Mouse (Mus musculus) heart, postnatal 14 days (tissue): ENCODE results near the gene Efcab12. TPM values are rescaled to one million over a fixed set of nuclear protein-coding genes. Genes with fewer than 3 reads are reported as not detected.
"Not testable (repeated sequence)": the region's sequence is repeated elsewhere in the genome, so short reads cannot be mapped to it uniquely, and the experiment has no call there.

Experiments used
- DNase-seq, 2 experiments: peaks; one replicate each; pipeline ENCODE4 v3.0.0; 2021 to 2022
- intact Hi-C: fragments of 180-260 bp; cut with DNase I; formaldehyde crosslinking; loops from one replicate; pipeline ENCODE4 v1.15.1; 2025
- long read RNA-seq, 2 experiments: library from polyadenylated mRNA; stranded (forward); transcript quantifications; one replicate each; pipeline ENCODE4 v2.0.0; 2021
- total RNA-seq, 2 experiments: library from RNA; stranded (reverse); gene quantifications; 2 replicates each; pipeline ENCODE4 v1.2.3; 2021

The Efcab12 gene
- total RNA-seq = under 1 TPM; 0.56 to 0.76 TPM
- long read RNA-seq, experiment 1 = 0 reads
- long read RNA-seq, experiment 2 = 0 reads

DNA sequence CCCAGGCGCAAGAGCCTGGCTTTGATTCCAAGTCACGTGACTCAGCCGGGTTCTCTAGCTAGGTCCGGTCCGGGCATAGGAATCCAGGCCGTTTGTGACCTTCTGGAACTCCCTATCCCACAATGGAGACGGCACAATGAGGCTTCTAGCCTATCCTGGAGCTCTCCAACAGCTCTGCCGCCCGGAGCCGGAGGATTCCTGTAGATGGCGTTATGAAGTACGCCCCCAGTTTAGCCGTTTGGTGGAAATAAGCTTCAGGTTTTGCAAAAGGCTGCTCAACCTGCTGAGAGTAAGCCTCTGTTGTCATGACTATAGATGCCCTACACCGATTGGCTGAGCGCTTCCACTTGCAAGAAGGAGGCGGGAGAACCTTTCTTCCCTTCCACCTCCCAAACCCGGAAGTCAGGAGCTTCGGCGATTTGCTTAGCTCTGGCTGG, at the start of gene Efcab12:
Efcab12 (minus strand) TSS at position 252 of the 437 bp plus-strand sequence.
- intact Hi-C loops = no loop called here
- peak; percentile 49 to 66 for DNase-seq

DNA sequence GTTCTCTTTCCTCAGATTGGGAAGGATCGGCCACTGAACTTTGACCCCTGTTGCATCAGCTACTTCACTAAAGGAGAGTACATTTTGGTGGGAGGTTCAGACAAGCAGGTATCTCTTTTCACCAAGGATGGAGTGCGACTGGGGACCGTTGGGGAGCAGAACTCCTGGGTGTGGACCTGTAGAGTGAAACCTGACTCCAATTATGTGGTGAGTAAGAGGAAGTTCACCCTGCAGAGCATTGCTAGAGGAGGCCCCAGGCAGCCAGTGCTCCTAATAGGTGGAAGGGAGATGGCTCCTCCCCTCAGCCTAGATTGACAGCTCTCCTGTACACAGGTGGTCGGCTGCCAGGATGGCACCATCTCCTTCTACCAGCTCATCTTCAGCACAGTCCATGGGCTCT, 48.7 kb upstream of the Efcab12 start:
- intact Hi-C loops = no loop called here
- no peak for DNase-seq

DNA sequence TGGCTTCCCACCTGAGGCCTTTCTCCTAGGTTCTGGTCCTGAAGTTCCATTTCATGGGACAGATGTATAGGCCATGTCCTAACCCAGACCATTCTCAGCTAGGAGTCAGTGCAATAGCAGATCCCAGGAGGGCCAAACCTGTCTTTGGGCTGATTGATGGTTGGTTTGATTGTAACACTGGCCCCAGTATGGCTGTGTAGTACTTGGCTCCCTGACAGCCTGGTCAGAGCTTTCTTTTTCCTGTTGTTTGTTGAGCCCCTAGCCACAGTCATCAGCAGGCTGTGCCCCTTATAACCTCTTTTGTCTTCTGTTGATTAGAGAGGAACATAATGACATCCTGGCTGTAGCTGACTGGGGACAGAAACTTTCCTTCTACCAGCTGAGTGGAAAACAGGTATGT, 45.8 kb upstream of the Efcab12 start:
- no peak for DNase-seq
- intact Hi-C loops = loop anchor here (2.0 kb wide), 1 partner anchor 27 kb away; no protein-coding TSS in a partner anchor

DNA sequence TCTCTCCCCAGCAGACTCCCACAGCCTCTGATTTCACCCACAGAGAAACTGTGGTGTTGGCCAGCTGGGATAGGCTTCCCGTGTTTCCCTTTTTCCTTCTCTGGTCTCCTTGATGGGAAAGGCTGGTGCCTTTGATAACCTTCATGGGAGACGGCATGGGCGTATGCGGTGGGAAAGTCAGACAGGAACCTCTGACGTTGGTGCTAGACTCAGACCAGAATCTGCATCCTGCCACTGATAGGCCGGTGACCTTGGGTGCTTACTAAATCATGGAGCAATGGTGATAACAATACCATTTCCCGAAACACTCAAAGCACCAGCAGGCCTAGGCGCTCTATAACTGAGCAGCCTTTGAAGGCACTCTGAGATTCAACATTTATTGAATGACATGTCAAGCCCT, 42.5 kb upstream of the Efcab12 start:
- intact Hi-C loops = no loop called here
- DNase-seq = no peak

DNA sequence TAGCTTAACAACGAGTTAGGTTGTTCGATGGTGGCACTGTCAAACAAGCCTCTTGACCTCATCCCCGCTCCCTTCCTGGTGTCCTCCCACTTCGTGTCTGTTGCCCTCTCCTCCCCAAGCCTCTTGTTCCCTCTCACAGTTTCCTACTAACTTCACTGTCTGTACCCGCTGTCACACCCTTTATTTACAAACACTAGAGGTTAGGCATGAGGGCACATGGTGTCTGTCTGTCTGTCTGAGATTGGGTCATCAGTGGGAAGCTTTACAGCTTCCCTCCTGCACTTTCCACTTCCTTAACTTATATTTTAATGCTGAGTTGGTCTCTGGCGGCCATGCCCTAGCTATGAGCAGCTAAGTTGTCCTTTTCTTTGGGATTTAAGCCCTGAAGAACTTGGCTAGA, 41.5 kb upstream of the Efcab12 start:
- intact Hi-C loops = no loop called here
- DNase-seq = no peak

DNA sequence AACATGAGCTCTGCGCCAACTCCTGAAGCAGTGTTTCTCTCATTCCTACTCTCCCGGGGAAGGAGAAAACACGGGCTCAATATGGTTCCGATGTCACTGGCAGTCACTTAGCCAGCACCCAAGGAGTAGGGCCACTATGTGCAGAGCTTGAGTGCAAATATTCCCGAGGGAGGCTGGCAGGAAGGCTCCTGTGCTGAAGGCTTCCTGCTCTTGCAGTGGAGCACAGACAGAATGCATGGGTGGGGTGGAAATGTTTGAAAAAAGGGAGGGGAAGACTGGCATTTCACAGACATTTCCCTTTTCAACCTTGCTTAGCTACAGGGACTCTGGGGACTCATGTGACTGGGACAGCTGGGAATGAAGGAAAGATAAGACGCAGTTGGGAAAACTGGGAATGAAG, 40.5 kb upstream of the Efcab12 start:
- intact Hi-C loops = no loop called here
- no peak for DNase-seq

DNA sequence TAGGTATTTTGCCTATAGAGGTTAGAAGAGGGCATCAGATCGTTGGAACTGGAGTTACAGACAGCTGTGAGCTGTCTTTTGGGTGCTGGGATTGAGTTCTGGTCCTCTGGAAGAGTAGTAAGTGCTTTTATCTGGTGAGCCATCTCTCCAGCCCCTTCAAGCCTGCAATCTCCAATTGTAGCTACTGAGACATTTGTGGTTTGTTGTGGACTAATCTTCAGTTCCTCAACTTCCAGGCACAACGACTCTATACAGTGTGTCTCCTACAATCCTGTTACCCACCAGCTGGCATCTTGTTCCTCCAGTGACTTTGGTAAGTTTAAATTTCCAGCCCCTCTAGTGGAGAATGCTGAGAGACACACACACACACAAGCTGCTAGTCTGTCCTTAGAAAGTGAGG, 39.0 kb upstream of the Efcab12 start:
- intact Hi-C loops = no loop called here

DNA sequence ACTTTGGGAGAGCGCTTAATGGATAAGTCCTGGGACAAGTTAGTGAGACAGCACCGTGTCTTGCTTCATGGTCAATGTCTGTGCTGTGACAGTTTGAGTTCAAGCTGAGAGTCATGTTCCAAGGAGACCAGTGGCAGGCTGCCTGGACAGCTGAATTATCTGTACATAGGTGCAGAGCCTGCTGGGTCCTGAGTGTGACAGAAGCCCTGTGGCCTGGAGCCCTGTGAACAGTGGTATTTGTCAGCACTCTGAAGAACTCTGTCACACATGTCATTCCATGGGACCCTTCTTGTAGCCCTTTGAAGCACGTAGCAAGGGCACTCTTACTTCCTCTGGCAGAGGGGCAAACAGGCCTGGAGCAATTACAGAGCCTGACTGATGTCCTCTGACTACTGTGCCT, 33.1 kb upstream of the Efcab12 start:
- DNase-seq, intact Hi-C loops: not testable (repeated sequence)

More for the DNA sequence above, 39.0 kb upstream of the Efcab12 start:
- no peak for DNase-seq

DNA sequence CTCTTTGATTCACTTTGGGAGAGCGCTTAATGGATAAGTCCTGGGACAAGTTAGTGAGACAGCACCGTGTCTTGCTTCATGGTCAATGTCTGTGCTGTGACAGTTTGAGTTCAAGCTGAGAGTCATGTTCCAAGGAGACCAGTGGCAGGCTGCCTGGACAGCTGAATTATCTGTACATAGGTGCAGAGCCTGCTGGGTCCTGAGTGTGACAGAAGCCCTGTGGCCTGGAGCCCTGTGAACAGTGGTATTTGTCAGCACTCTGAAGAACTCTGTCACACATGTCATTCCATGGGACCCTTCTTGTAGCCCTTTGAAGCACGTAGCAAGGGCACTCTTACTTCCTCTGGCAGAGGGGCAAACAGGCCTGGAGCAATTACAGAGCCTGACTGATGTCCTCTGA, 28.9 kb upstream of the Efcab12 start:
- DNase-seq, intact Hi-C loops: not testable (repeated sequence)

DNA sequence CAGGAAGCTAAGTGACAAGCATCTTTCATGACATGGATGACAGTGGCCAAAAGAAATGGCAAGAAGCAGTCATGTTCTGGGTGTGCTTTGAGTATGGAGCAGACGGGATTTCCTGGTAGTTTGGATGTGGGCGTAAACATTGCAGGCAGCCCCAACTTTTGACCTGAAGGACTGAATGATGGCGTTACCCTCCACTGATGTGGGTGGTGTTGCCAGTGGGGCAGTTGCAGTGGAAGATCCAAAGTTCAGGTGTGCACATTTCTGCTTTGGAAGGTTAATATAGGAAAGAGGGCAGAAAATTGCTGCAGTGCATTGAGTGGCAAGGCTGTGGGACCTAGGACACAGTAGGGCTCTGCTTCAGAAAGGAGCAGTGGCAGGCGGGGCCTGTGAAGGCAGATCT, 27.0 kb upstream of the Efcab12 start:
- intact Hi-C loops = no loop called here
- DNase-seq = no peak

DNA sequence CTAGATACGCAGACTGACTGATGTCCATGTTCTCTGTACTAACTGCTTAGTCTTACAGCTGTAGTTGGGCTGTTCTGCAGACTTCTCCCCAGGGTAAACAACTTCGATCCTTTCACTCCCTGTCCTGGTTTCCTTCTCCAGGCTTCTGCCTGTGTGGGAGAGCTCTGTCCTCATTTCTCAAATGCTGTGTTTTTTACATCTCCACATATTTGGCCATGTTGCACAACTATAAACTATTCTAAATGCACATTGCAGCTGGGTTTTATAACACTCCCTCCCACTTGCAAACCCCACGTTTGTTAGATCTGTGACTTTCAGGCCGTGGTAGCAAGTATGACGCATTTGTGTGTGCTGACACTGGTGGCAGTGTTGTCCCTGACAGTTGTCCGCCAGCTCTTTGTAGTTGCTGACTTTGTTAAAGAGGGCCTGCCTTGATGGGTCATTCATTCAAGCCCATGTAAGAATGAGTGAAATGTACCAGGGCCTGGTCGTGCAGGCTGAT, 25.2 kb upstream of the Efcab12 start:
- no peak for DNase-seq
- intact Hi-C loops = no loop called here

DNA sequence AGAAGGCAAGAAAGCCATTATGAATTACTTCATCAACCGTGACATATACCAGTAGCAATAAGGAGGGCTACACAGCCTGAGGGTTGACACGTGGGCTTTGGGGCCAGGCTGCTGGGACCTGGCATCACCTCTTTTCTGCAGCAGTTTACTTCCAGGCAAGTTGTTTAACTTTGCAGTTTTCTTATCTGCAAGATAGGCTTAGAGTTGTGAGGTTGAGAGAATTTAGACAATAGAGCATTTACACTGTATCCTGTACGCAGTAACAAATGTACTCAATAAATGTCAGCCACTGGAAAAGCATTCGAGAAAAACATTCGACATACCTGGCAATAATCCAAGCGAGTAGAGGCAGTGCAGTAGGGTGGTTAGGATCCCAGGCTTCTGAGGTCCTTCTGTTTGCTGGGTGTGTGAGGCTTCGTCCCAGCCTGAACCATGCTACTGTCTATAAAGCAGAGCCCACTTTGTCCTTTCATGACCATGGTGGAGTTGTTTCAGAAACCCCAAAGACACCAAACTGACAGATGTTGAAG, 21.9 kb upstream of the Efcab12 start:
- DNase-seq = no peak
- intact Hi-C loops = no loop called here

DNA sequence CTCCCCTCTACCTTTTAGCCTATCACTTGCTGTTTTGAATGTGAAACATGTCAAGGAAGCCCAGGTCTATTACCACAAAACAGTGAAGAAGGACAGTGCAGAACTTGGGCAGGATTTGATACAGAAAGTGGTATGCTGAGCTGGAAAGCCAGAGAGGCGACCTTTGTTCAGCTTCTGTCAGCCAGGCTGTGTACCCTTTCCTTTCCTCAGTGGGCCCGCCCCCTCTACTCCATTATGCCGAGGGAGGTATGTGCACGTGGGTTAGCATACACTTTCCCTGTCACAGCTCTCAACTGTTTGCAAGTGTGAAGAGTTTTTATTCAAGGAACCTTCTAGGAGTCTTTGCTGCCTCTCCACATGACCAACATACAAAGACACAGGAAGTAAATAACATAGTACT, 21.0 kb upstream of the Efcab12 start:
- intact Hi-C loops = loop anchor here (5.0 kb wide), 1 partner anchor 38 kb away; no protein-coding TSS in a partner anchor
- no peak for DNase-seq

DNA sequence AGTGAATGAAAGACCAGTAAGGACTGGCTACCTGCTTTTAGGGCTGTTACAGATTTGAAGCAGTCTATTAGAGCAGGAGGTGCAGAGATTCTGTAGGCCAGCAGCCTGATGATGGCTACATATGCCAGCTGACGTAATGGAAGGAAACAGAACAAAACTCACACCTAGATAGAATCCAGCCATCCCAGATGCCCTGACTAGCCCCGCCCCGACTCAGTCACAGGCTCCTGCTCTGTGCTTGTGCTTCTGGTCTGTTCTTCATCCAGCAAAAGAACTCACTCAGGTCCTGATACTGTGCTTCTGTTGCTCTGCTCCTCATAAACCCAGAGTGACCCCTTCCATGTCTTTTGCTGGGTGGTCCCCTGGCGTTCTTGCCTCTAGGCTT, 18.1 kb upstream of the Efcab12 start:
- intact Hi-C loops = loop anchor here (2.0 to 5.0 kb wide), 2 partner anchors 28 to 41 kb away; no protein-coding TSS in a partner anchor
- no peak for DNase-seq

DNA sequence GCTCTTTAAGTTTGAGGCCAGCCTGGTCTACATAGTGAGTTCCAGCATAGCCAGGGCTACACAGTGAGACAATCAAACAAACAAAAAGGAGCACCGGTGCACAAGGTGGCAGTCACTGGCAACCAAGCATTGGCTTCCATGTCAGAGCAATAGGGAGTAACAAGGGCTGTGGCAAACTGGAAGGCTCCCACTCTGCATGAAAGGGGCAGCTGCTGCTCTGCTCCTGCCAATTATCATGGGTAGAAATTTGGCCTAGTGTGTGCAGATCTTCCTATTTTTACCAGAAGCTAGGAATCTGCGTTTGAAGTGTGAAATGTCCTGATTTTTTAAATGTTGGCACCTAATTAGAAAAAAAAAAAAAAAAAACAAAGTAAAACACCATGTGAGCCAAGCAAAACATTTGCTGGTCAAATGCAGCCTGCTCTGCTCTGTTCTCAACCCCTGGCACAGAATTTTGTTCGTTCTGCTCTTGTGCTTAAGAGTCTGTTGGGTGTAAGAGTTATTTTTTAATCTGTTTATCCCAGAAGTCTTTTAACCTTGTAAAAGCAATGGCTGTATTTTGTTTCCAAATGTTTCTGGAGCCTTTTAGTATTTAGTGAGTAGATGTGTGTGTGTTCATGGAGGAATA, 17.6 kb upstream of the Efcab12 start:
- peak in 1 of 2 experiments; percentile 16 for DNase-seq
- intact Hi-C loops = loop anchor here (2.0 to 5.0 kb wide), 2 partner anchors 29 to 41 kb away; no protein-coding TSS in a partner anchor

DNA sequence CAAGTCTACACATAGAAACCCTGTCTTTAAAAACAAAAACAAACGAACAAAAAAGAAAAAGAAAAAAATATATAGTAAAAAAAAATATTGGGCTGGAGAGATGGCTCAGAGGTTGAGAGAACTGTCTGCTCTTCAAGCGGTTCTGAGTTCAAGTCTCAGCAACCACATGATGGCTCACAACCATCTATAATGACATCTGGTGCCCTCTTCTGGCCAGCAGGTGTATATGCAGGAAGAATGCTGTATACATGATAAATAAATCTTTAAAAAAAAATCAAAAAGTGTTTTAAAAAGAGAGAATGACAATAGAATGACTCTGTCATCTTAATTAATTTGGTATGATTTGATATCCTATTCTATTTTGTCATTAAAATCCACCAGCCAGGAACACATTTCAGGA, 16.2 kb upstream of the Efcab12 start:
- intact Hi-C loops = loop anchor here (5.0 kb wide), 2 partner anchors 103 to 138 kb away; no protein-coding TSS in a partner anchor

DNA sequence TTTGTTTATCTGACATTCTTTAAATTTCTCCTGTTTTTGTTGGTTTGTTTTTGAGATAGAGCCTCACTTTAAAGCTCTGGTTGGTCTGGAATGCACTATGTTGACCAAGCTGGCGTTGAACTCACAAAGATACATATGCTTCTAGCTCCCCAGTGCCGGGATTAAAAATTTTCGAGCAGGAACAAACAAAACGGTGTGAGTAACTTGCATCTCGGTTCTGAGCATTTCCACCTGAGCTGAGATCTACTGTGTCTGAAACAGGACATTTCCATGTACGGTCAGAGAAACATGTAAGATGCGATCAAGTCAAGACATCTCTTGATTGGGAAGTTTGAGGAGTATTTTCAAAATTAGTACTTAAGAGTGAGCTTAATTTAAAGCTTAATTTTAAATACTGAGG, 15.8 kb upstream of the Efcab12 start:
- DNase-seq = no peak
- intact Hi-C loops = loop anchor here (5.0 kb wide), 2 partner anchors 103 to 138 kb away; no protein-coding TSS in a partner anchor

More for the DNA sequence above, 16.2 kb upstream of the Efcab12 start:
- peak; percentile 15 to 18 for DNase-seq

DNA sequence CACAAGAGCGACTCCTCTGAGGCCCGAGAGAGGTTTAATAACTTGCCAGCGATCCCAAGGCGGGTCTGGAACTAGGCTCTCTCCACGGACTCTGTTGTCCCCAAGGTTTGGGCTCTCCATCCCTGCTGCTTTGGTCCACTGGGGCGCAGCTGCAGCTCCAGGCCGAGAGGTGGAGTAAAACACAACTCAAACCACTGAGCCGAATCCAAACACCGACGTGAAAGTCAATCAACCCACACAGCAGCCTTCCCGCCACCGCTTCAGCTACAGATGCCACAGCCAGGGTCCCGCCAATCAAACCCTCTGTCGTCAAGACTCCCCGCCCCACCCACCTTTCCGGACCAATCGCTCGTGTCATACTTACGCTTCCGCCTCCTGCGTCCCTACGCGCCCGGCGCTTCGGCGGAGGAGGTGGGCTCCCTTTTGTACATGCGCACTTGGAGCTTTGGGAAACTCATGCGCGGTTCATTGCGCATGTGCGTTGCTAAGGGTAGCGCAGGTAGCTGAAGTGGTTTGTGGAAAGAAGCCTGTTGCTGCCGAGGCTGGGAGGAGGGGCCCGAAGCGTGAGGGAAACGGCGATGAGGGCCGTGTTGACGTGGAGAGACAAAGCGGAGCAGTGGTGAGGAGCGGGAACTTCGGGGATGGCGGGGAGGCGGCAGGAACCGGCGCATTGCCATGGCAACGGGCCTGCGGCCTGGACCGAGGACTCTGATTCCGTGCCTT, 15.0 kb upstream of the Efcab12 start, which contains the start of the genes Mbd4 and Ift122:
Mbd4 (minus strand) TSS at position 281 of the 723 bp plus-strand sequence.
Ift122 (plus strand) TSS at position 380 of the 723 bp plus-strand sequence.
- intact Hi-C loops = loop anchor here (5.0 kb wide), 2 partner anchors 104 to 139 kb away; no protein-coding TSS in a partner anchor
- DNase-seq = peak; percentile 96

DNA sequence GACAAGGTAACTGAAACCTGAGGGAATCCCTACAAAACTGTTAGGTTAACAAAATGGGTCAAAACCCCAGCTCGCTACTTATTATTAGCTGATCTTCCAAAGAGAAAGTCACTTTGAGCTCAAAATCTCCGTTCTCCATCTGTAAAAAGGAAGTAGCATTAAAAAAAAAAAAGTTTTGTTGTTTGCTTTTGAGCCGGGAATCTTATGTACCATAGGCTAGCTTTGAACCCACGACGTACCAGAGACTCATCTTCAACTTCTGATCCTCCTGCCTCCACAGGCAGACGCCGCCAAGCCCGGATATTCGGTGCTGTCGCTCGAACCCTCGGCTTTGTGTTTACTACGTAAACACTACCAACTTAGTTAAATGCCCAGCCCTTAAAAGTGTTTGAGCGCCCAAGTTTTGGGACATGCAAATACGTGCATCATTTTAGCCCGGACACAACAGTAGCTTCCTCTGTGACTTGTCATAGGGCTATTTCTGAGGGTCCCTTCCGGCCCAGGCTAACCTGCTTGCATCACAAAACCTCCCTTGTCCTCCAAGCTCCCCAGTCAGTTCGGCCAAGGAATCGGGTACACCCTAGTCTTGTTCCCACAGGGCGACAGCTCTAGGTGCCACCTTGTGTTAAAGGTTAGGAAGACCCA, 14.4 kb upstream of the Efcab12 start:
- intact Hi-C loops = loop anchor here (5.0 kb wide), 2 partner anchors 105 to 140 kb away; no protein-coding TSS in a partner anchor
- no peak for DNase-seq
